Mouse (Mus musculus): ENCODE measurements around the gene Shank3.

GRCm38 (mm10) chr15:89582494-89582893, 83.1 kb downstream of the Shank3 start:
- TF ChIP-seq CTCF (IDR thresholded peaks at IDR 0.05; ENCODE audit: low read depth) (no peak), EP300 (IDR thresholded peaks at IDR 0.05; ENCODE audit: low read depth) (no peak)
